Mouse (Mus musculus) testis, adult 2 months (tissue): ENCODE data around the gene Gstt4. TPM values are rescaled to one million over a fixed set of nuclear protein-coding genes. Genes with fewer than 3 reads are reported as not detected.

Experiments used
- H3K27ac ChIP-seq: fragments of 200-500 bp; 2 replicates; pipeline ENCODE4 v1.5.1; 2012; ENCODE audit warnings: low read depth, low read length; ENCODE audit not compliant: control insufficient read depth, insufficient read depth
- H3K27me3 ChIP-seq: fragments of 200-500 bp; 2 replicates; pipeline ENCODE4 v1.6.1; 2012; ENCODE audit warnings: mild to moderate bottlenecking, low read length, moderate library complexity; ENCODE audit not compliant: control insufficient read depth, insufficient read depth
- H3K36me3 ChIP-seq: fragments of 200-500 bp; 2 replicates; pipeline ENCODE4 v1.6.1; 2012; ENCODE audit warnings: mild to moderate bottlenecking, low read length; ENCODE audit not compliant: control insufficient read depth, insufficient read depth
- H3K4me1 ChIP-seq: fragments of 200-500 bp; 2 replicates; pipeline ENCODE4 v1.6.1; 2012; ENCODE audit warnings: low read length; ENCODE audit not compliant: control insufficient read depth, insufficient read depth
- H3K4me3 ChIP-seq: fragments of 200-500 bp; 2 replicates; pipeline ENCODE4 v1.5.1; 2012; ENCODE audit warnings: low read depth, mild to moderate bottlenecking, low read length, moderate library complexity, mixed read lengths; ENCODE audit not compliant: control insufficient read depth
- CTCF ChIP-seq: fragments of 200-500 bp; IDR thresholded peaks from 2 replicates; pipeline ENCODE4 v1.5.1; 2012; ENCODE audit warnings: low read depth, mild to moderate bottlenecking, inconsistent platforms, low read length, moderate library complexity; ENCODE audit not compliant: control insufficient read depth, insufficient read depth, insufficient replicate concordance
- POLR2A ChIP-seq: fragments of 200-500 bp; IDR thresholded peaks from 2 replicates; pipeline ENCODE4 v1.6.1; 2012; ENCODE audit warnings: low read depth, mild to moderate bottlenecking, inconsistent platforms, low read length, moderate library complexity; ENCODE audit not compliant: control insufficient read depth
- polyA plus RNA-seq: library from polyadenylated mRNA; depleted of rRNA; stranded (reverse); fragments of >200 nt; gene quantifications from 2 replicates; pipeline ENCODE4 v1.2.3, GENCODE M21; 2012

Gene Gstt4
- polyA plus RNA-seq, 1 experiment: 561 TPM

DNA sequence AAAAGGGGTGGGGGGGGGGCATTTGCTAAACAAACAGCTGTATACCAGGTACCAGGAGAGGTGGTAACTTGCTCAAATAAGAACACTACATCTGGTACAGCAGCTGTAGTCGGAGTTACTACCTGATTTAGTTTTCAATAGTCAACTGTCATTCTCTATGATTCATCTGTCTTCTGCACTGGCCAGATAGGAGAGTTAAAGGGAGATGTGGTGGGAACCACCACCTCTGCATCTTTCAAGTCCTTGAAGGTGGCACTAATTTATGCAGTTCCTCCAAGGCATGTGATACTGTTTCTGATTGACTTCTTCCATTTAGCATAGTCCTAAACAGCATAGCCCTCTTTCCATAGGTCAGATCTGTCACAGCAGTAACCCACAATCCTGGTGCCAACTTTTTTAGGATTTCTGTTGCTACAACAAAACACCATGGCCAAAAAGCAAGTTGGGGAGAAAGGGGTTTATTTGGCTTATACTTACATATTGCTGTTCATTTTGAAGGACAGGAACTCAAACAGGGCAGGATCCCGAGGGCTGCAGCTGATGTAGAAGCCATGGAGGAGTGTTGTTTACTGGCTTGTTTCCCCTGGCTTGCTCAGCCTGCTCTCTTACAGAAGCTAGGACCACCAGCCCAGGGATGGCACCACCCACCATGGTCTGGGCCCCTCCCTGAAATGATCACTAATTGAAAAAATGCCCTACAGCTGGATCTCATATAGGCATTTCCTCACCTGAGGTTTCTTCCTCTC lies 7.4 kb upstream of the Gstt4 start:
- H3K4me3 ChIP-seq: no peak overlapping the region
- no peaks in the 10 kb centered on the region for H3K27me3 ChIP-seq
- no peaks in the 10 kb centered on the region for H3K36me3 ChIP-seq
- H3K4me1 ChIP-seq: peaks cover 14% of the 10 kb centered on the region
- TF ChIP-seq POLR2A (no peak), CTCF (no peak)
- H3K27ac ChIP-seq: no peak overlapping the region

DNA sequence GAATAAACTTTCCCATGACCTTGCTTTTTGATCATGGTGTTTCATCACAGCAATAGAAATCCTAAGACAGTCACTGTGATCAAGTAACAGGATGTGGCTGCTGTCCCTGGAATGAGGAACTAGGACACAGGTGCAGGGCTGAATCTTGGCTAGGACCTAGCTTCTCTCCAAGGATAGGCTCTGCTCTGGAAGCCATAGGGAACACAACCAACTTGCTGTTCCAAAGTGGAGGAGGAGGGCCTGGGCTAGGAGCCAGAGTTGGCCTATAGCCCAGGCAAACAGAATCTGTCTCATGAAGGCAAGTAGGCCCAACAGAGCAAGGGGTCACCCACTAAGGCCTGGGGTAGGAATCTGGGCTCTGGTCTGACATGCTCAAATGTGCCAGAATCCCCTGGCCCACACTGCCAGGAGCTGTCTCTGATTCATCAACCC lies 6.2 kb upstream of the Gstt4 start:
- Histone ChIP-seq H3K36me3 (no peaks in the 10 kb centered on the region), H3K27me3 (no peaks in the 10 kb centered on the region), H3K4me3 (no peak overlapping the region), H3K4me1 (peaks cover 7% of the 10 kb centered on the region), H3K27ac (no peak overlapping the region)
- TF ChIP-seq CTCF (no peak), POLR2A (no peak)

DNA sequence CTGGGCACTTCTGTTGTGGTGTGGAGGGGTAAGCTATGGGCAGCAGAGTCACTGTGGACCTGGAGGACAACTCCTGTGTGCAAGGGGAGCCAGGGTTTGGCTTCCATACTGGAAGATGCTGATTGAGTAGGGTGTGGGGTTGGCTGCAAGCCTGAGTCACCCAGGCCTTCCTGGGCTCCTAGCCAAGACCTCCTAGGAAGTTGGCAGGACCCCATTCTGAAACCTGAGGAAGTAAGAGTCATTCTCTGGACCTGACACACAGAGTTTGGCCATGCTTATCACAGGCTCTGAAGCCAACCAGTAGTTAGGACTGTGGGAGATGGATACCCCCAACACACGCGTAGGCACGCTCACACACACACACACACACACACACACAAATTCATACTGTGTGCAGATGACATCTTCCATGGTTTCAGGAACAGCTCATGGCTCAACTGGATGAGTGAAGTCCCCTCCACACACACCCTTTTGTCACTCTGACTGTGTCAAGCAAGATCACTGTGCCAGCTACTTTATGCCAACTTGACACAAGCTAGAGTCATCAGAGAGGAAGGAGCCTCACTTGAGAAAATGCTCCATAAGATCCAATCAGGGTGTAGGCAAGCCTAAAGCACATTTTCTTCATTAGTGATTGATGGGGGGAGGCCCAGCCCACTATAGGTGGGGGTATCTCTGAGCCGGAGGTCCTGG lies 5.5 kb upstream of the Gstt4 start:
- H3K27me3 ChIP-seq: no peaks in the 10 kb centered on the region
- TF ChIP-seq CTCF (no peak), POLR2A (no peak)
- H3K27ac ChIP-seq: no peak overlapping the region
- no peaks in the 10 kb centered on the region for H3K36me3 ChIP-seq
- no peaks in the 10 kb centered on the region; the same call in none of the 2 replicates for H3K4me1 ChIP-seq
- H3K4me3 ChIP-seq: no peak overlapping the region

DNA sequence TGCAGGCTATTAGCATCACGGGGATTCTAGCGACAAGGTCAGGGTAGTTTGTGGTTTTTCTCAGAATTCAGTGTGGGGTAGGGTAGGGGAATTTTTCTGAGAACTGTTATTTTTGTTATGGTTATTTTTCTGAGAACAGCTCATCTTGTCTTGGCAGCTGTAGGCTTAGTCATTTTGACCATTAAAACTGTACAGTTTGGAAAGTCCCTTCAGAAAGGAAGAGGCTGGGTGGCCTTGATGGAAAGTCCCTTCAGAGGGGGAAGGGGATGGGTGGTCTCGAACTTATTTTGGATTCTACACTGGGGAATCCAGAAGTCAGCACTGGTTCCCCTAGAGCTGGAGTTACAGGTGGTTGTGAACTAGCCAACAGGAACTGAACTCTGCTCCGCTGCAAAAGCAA lies 2.2 kb upstream of the Gstt4 start:
- H3K27me3 ChIP-seq: no peaks in the 10 kb centered on the region
- H3K27ac ChIP-seq: no peak overlapping the region
- no peaks in the 10 kb centered on the region for H3K36me3 ChIP-seq
- no peaks in the 10 kb centered on the region; the same call in 1 of the 2 replicates for H3K4me1 ChIP-seq
- H3K4me3 ChIP-seq: no peak overlapping the region
- no peak for TF ChIP-seq CTCF
- no peak for TF ChIP-seq POLR2A

DNA sequence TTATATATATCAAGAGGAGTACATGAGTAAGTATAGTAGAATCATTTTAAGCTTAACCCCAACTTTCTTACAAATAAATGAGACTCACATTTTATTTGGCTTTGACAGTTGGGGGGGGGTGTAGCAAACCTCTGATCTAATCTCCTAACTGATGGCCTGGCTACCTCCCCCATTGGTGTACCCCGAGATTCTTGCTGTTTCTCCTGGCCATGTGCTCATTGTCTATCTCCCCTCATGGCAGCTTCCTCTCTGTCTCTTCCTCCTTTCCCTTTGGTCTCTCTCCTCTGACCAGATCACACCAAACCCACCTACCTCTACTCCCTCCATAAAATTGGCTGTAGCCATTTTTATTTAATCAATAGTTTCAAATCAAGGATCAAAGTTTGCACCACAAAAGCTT lies 1.4 kb upstream of the Gstt4 start:
- no peaks in the 10 kb centered on the region for H3K27me3 ChIP-seq
- H3K4me1 ChIP-seq: no peaks in the 10 kb centered on the region; the same call in 1 of the 2 replicates
- H3K4me3 ChIP-seq: no peak overlapping the region; the same call in 1 of the 2 replicates
- no peak for TF ChIP-seq POLR2A
- no peak overlapping the region for H3K27ac ChIP-seq
- H3K36me3 ChIP-seq: no peaks in the 10 kb centered on the region

DNA sequence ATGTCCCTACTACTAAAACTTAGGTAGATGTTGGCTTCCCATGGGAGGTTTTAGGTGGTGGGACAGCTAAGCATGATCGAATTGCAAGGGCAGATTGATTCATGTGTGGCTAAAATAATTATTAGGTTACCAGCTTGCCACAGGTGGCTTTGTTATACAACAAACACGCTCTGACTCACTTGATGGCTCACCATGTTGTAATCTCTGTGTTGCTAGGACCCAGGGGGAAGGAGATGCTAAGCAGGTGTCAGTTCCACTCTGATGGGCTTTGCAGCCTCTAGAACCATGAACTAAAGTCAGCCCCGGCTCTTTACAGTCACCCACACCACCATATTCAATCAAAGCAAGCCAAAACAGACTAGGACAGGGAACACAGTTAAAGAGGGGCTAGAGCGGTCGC lies 2.5 kb downstream of the Gstt4 start:
- Histone ChIP-seq H3K4me3 (peak overlapping the region; percentile 76), H3K36me3 (no peaks in the 10 kb centered on the region), H3K4me1 (no peaks in the 10 kb centered on the region), H3K27ac (no peak overlapping the region), H3K27me3 (no peaks in the 10 kb centered on the region)
- TF ChIP-seq CTCF (no peak), POLR2A (no peak)

DNA sequence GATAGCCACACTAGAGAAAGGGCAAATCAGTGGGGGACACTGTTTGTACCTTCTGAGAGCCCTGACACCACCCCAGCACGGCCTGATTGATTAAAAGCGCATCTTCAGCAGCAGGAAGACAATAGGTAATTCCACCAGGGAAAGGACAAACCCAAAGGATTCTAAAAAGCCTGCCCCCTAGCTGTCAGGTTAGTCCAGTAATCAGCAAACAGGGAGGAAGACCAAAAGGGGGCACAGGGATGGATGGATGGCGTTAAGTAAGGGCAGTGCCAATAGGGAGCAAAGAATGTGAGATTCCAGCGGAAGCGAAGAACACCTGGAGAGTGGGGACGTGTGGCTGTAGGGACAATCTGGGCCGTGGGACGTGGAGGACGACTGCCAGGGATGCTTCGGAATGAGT lies 3.7 kb downstream of the Gstt4 start:
- TF ChIP-seq CTCF (no peak), POLR2A (no peak)
- no peaks in the 10 kb centered on the region for H3K27me3 ChIP-seq
- no peaks in the 10 kb centered on the region for H3K4me1 ChIP-seq
- H3K27ac ChIP-seq: no peak overlapping the region
- H3K4me3 ChIP-seq: peak overlapping the region; percentile 44
- H3K36me3 ChIP-seq: no peaks in the 10 kb centered on the region
